Mouse (Mus musculus): ENCODE results near the gene Relch. TPM values are rescaled to one million over a fixed set of nuclear protein-coding genes. Genes with fewer than 3 reads are reported as not detected.

Relch gene
- polyA plus RNA-seq, 1 experiment from 2014 or later = 26.3 TPM

DNA sequence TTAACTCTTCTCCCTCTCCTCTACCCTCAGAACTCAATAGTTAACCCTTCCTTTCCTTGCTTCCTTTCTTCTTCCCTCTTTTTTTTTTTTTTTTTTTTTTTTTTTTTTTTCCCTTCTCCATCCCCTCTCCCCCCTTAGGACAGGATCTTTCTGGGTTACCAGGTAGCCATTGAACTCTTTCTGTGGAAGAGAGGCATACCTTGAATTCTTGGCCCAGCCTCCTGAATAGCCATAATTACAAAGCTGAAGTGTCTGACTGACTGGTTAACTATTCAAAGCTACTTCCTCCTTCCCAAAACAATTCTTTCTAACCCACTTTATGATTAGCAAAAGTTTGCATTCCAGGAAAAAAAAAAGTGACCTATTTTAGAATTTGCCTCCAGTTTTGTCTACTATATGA lies 6.0 kb downstream of the Relch start:
- Histone ChIP-seq H3K27me3 (replicated peaks; ENCODE audit: control insufficient read depth, insufficient read depth, low read length) (no peaks in the 10 kb centered on the region), H3K36me3 (ENCODE audit: control insufficient read depth, insufficient read depth, low read length) (0 out of 2 replicates have a peak, but pooled peaks cover 3% of the 10 kb centered on the region), H3K4me1 (replicated peaks; ENCODE audit: control insufficient read depth, insufficient read depth, low read length) (peaks cover 5% of the 10 kb centered on the region; the same call in 1 of the 2 replicates), H3K4me3 (ENCODE audit: low read depth, low read length) (no peak overlapping the region), H3K27ac (ENCODE audit: low read depth) (no peak overlapping the region), H3K9ac (ENCODE audit: low read length) (no peak overlapping the region), H3K4me2 (ENCODE audit: low read length) (no peak overlapping the region), H3K9me3 (ENCODE audit: control insufficient read depth, low read length) (no peaks in the 10 kb centered on the region)
- no peak for ATAC-seq (replicated peaks; ENCODE audit: low FRiP score, low TSS enrichment, low read depth)
- no peak for DNase-seq (ENCODE audit: low spot score)

DNA sequence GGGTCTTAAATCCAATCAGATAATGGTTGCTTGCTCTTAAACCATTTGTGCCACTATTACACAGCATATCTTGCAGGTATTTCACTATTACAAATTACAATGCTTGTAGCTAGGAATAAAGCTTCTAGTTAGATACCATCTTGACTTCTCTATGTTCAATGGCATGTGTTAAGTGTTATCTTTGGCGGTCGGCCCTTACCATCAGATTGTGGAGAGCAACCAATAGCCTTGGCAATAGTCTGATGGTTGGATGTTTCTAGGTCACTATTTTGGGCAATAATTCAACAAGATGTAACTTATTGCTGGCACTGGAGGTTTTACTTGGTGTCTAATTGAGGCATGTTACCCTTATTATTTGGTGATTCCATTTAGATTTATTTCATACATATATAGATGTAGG lies 11.1 kb downstream of the Relch start:
- Histone ChIP-seq H3K27ac (ENCODE audit: low read depth) (no peak overlapping the region), H3K4me3 (ENCODE audit: low read depth, low read length) (no peak overlapping the region), H3K4me2 (ENCODE audit: low read length) (no peak overlapping the region), H3K27me3 (replicated peaks; ENCODE audit: control insufficient read depth, insufficient read depth, low read length) (no peaks in the 10 kb centered on the region), H3K9ac (ENCODE audit: low read length) (no peak overlapping the region), H3K9me3 (ENCODE audit: control insufficient read depth, low read length) (no peaks in the 10 kb centered on the region), H3K36me3 (ENCODE audit: control insufficient read depth, insufficient read depth, low read length) (peaks cover 10% of the 10 kb centered on the region), H3K4me1 (replicated peaks; ENCODE audit: control insufficient read depth, insufficient read depth, low read length) (no peaks in the 10 kb centered on the region)
- 94% methylated on average over 2 of the region's 2 CpGs for WGBS
- no peak for DNase-seq (ENCODE audit: low spot score)
- ATAC-seq (replicated peaks; ENCODE audit: low FRiP score, low TSS enrichment, low read depth) = no peak

DNA sequence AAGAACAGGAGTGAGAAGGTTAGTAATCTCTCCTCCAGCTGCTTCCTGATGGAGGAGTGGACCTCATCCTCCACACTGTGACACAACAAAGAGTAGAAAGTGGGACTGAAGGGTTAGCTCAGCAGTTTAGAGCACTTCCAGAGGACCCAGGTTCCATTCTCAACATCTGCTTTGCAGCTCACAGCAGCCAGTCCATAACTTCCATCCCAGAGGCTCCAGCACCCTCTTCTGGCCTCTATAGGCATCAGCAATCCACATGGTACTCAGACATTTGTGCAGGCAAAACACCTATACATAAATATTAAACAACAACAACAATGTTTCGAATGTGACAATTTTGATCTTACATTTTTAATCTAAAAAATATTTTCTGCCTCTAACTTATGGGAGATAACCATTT lies 16.9 kb downstream of the Relch start:
- DNase-seq (ENCODE audit: low spot score) (no peak), ATAC-seq (replicated peaks; ENCODE audit: low FRiP score, low TSS enrichment, low read depth) (no peak)
- Histone ChIP-seq H3K4me2 (ENCODE audit: low read length) (no peak overlapping the region), H3K4me1 (replicated peaks; ENCODE audit: control insufficient read depth, insufficient read depth, low read length) (no peaks in the 10 kb centered on the region), H3K27ac (ENCODE audit: low read depth) (no peak overlapping the region), H3K9ac (ENCODE audit: low read length) (no peak overlapping the region), H3K36me3 (ENCODE audit: control insufficient read depth, insufficient read depth, low read length) (peaks cover 24% of the 10 kb centered on the region), H3K4me3 (ENCODE audit: low read depth, low read length) (no peak overlapping the region), H3K9me3 (ENCODE audit: control insufficient read depth, low read length) (no peaks in the 10 kb centered on the region), H3K27me3 (replicated peaks; ENCODE audit: control insufficient read depth, insufficient read depth, low read length) (no peaks in the 10 kb centered on the region)
- 83% methylated on average over 1 of the region's 1 CpGs for WGBS

DNA sequence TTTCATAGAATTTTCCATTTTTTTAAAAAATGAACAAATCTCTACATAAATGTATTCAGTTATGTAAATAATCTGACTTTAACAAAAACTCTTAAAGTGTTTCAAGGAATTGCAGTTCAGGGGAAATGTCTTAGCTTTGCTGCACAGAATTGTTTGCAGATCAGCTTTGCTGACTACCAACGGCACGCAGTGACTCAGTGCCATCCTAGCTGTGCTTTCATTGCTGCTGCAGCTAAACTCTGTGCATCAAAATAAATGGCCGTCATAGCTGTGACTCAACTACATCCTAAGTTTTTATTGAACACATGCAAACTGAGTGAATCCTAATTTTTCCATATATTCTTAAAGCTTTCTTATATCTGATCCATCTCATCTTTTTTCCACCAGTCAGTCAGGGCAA lies 21.8 kb downstream of the Relch start:
- no peak for ATAC-seq (replicated peaks; ENCODE audit: low FRiP score, low TSS enrichment, low read depth)
- DNase-seq (ENCODE audit: low spot score) = no peak
- Histone ChIP-seq H3K36me3 (ENCODE audit: control insufficient read depth, insufficient read depth, low read length) (peaks cover 16% of the 10 kb centered on the region), H3K4me1 (replicated peaks; ENCODE audit: control insufficient read depth, insufficient read depth, low read length) (no peaks in the 10 kb centered on the region), H3K9me3 (ENCODE audit: control insufficient read depth, low read length) (no peaks in the 10 kb centered on the region), H3K9ac (ENCODE audit: low read length) (no peak overlapping the region), H3K27me3 (replicated peaks; ENCODE audit: control insufficient read depth, insufficient read depth, low read length) (no peaks in the 10 kb centered on the region), H3K27ac (ENCODE audit: low read depth) (no peak overlapping the region), H3K4me2 (ENCODE audit: low read length) (no peak overlapping the region), H3K4me3 (ENCODE audit: low read depth, low read length) (no peak overlapping the region)
- whole genome bisulfite sequencing = 87% methylated on average over 3 of the region's 3 CpGs

DNA sequence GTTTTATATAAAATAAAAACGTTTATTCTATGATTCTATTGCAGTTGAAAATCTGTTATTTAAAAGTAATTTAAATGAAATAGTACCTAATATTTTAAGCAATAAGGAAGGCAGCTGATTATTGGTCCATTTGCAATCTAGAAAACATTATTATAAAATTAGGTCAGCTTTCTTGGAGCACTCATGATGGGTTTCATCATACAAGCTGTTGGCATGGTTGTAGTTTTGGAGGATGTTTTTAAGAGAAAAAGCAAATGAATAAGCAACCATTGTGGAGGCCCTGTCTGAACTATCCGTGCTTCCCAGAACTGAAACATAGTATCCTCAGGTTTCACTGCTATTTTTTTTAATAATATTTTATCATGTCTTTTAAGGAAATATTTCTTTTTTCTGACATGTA lies 31.9 kb downstream of the Relch start:
- H3K4me1 ChIP-seq (replicated peaks; ENCODE audit: control insufficient read depth, insufficient read depth, low read length) = no peaks in the 10 kb centered on the region
- no peak for ATAC-seq (replicated peaks; ENCODE audit: low FRiP score, low TSS enrichment, low read depth)

DNA sequence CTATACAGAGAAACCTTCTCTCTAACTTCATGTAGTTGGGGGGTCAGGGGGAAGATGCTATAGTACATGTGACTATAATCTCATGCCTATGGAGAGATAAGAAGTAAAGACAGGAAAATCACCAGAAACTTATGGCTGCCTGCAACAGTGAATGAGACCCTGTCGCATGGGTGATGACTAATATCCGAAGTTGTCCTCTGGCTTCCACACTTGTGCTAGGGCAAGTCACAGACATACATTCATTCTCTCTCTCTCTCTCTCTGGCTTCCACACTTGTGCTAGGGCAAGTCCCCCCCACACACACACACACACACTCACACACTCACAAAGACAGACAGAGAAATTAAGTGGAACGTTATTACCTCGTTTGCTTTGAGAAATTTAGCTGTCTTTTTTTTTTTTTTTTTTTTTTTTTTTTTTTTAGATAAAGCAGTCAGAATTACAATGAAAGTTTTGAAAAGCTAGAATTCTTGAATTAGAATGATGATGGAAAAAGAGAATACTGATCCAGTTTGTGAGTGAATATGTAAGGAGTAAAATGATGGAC lies 37.4 kb downstream of the Relch start:
- no peaks in the 10 kb centered on the region for H3K27me3 ChIP-seq (replicated peaks; ENCODE audit: control insufficient read depth, insufficient read depth, low read length)
- H3K4me1 ChIP-seq (replicated peaks; ENCODE audit: control insufficient read depth, insufficient read depth, low read length) = no peaks in the 10 kb centered on the region
- DNase-seq (ENCODE audit: low spot score) (no peak), ATAC-seq (replicated peaks; ENCODE audit: low FRiP score, low TSS enrichment, low read depth) (no peak)
- peaks cover 20% of the 10 kb centered on the region for H3K36me3 ChIP-seq (ENCODE audit: control insufficient read depth, insufficient read depth, low read length)
- no peak overlapping the region for H3K4me3 ChIP-seq (ENCODE audit: low read depth, low read length)
- WGBS = 92% methylated on average over 4 of the region's 4 CpGs
- H3K9ac ChIP-seq (ENCODE audit: low read length) = no peak overlapping the region
- no peak overlapping the region for H3K4me2 ChIP-seq (ENCODE audit: low read length)
- H3K27ac ChIP-seq (ENCODE audit: low read depth) = no peak overlapping the region
- no peaks in the 10 kb centered on the region for H3K9me3 ChIP-seq (ENCODE audit: control insufficient read depth, low read length)

More for the DNA sequence above, 31.9 kb downstream of the Relch start:
- Histone ChIP-seq H3K9ac (ENCODE audit: low read length) (no peak overlapping the region), H3K27me3 (replicated peaks; ENCODE audit: control insufficient read depth, insufficient read depth, low read length) (no peaks in the 10 kb centered on the region), H3K36me3 (ENCODE audit: control insufficient read depth, insufficient read depth, low read length) (peaks cover 18% of the 10 kb centered on the region; the same call in 1 of the 2 replicates), H3K4me2 (ENCODE audit: low read length) (no peak overlapping the region), H3K27ac (ENCODE audit: low read depth) (no peak overlapping the region), H3K4me3 (ENCODE audit: low read depth, low read length) (no peak overlapping the region), H3K9me3 (ENCODE audit: control insufficient read depth, low read length) (no peaks in the 10 kb centered on the region)
- no peak for DNase-seq (ENCODE audit: low spot score)
- 82% methylated on average over 2 of the region's 2 CpGs for whole genome bisulfite sequencing

DNA sequence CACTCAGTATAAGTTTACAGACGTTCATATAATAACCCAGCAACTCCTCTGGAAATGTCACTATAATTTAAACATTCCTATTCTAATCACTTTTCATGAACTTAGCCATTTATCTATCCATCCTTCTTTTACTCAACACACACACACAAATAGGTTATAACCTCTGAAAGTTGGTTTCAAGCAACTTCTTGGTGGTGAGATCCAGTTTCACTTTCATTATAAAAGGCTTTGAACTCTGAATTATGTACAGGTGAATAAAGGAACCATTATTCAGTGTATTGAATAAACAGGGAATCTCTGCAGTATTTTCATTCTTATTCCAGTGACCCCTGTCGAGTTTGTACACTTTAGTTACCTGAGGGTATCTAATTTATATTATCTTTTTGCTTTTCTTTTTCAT lies 45.8 kb downstream of the Relch start:
- Histone ChIP-seq H3K4me3 (ENCODE audit: low read depth, low read length) (no peak overlapping the region), H3K27me3 (replicated peaks; ENCODE audit: control insufficient read depth, insufficient read depth, low read length) (no peaks in the 10 kb centered on the region), H3K9ac (ENCODE audit: low read length) (no peak overlapping the region), H3K27ac (ENCODE audit: low read depth) (no peak overlapping the region), H3K36me3 (ENCODE audit: control insufficient read depth, insufficient read depth, low read length) (peaks cover 33% of the 10 kb centered on the region), H3K9me3 (ENCODE audit: control insufficient read depth, low read length) (no peaks in the 10 kb centered on the region), H3K4me1 (replicated peaks; ENCODE audit: control insufficient read depth, insufficient read depth, low read length) (no peaks in the 10 kb centered on the region), H3K4me2 (ENCODE audit: low read length) (no peak overlapping the region)
- WGBS = 73% methylated on average over 2 of the region's 2 CpGs
- DNase-seq (ENCODE audit: low spot score) = no peak
- no peak for ATAC-seq (replicated peaks; ENCODE audit: low FRiP score, low TSS enrichment, low read depth)

DNA sequence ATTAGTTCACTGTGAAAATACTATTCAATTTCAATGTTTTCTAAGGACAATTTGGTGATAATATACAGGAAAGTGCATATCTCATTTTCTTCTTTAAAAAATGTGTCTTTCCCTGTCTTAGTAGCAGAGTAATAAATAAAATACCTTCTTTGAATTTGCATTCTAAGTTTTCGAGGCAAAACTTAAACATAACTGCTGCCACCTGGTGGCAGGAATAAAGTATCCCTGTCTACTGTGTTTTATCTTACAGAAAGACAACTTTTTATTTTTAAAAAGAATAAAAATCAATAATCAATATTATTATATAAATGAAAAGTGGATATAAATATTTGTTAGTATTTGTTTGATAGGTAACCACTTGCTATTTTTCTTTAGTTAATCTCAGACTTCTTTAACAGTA lies 47.6 kb downstream of the Relch start:
- Histone ChIP-seq H3K27me3 (replicated peaks; ENCODE audit: control insufficient read depth, insufficient read depth, low read length) (no peaks in the 10 kb centered on the region), H3K9me3 (ENCODE audit: control insufficient read depth, low read length) (no peaks in the 10 kb centered on the region), H3K4me3 (ENCODE audit: low read depth, low read length) (no peak overlapping the region), H3K4me1 (replicated peaks; ENCODE audit: control insufficient read depth, insufficient read depth, low read length) (no peaks in the 10 kb centered on the region), H3K36me3 (ENCODE audit: control insufficient read depth, insufficient read depth, low read length) (peaks cover 40% of the 10 kb centered on the region), H3K4me2 (ENCODE audit: low read length) (no peak overlapping the region), H3K9ac (ENCODE audit: low read length) (no peak overlapping the region), H3K27ac (ENCODE audit: low read depth) (no peak overlapping the region)
- ATAC-seq (replicated peaks; ENCODE audit: low FRiP score, low TSS enrichment, low read depth) = no peak
- 27% methylated on average over 1 of the region's 1 CpGs for WGBS
- DNase-seq (ENCODE audit: low spot score) = no peak

DNA sequence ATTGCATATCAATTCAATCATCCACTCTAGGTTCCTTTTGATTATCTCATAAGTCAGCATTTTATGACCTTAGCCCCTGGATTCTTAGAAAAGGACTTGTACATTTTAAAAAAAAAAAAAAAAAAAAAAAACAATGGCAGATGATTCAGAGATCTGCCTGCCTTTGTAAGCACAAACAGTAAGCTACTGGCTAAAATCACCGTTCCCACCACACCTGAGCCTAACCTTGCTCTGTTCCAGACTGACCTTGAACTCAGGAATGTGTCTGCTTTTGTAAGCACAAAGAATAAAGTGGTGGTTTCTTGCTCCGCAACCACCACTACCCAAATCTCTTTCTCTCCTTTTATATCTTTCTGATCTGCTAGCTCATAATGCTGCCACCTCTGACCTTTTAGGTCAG lies 49.2 kb downstream of the Relch start:
- DNase-seq (ENCODE audit: low spot score) (no peak), ATAC-seq (replicated peaks; ENCODE audit: low FRiP score, low TSS enrichment, low read depth) (no peak)
- Histone ChIP-seq H3K4me2 (ENCODE audit: low read length) (no peak overlapping the region), H3K4me3 (ENCODE audit: low read depth, low read length) (no peak overlapping the region), H3K9ac (ENCODE audit: low read length) (no peak overlapping the region), H3K27ac (ENCODE audit: low read depth) (no peak overlapping the region), H3K36me3 (ENCODE audit: control insufficient read depth, insufficient read depth, low read length) (peaks cover 49% of the 10 kb centered on the region), H3K4me1 (replicated peaks; ENCODE audit: control insufficient read depth, insufficient read depth, low read length) (no peaks in the 10 kb centered on the region), H3K9me3 (ENCODE audit: control insufficient read depth, low read length) (no peaks in the 10 kb centered on the region), H3K27me3 (replicated peaks; ENCODE audit: control insufficient read depth, insufficient read depth, low read length) (no peaks in the 10 kb centered on the region)
- WGBS = 97% methylated on average over 2 of the region's 2 CpGs
